Mouse (Mus musculus): Measurements from ENCODE around the gene Castor2. TPM values are rescaled to one million over a fixed set of nuclear protein-coding genes. Genes with fewer than 3 reads are reported as not detected.

Gene Castor2
- polyA plus RNA-seq, 1 experiment = 15.9 TPM

DNA sequence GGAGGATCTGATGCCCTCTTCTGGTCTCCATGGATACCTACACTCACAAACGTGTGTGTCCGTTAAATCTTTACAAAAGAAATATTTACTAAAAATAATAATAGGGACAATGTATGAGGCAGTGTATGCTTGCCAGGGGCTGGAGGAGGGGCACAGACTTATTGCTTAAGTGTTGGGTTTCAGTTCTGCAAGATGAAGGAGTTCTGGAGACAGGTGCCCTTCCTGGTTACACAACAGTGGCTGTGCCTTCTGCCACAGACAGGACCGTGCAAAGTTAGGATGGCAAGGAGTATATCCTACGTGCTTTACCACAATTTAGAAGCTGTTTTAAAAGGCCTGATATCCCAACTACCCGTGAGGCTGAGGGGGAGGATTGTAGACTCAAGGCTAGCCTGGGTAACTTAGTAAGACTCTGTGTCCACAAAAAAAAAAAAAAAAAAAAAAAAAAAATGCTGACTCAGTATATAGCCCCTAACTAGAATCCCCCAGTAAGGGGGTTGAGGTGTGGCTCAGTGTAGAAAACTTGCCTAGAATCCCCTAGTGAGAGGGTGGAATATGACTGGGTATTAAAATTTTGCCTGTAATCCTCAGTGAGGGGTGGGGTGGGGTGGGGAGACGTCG lies 16.2 kb downstream of the Castor2 start:
- no peaks in the 10 kb centered on the region for H3K4me1 ChIP-seq (replicated peaks; ENCODE audit: control insufficient read depth, insufficient read depth, low read length)
- H3K36me3 ChIP-seq (ENCODE audit: control insufficient read depth, insufficient read depth, low read length) = no peaks in the 10 kb centered on the region
- DNase-seq = no peak
- H3K27me3 ChIP-seq (ENCODE audit: control insufficient read depth, insufficient read depth, low read length) = no peaks in the 10 kb centered on the region
- H3K27ac ChIP-seq (ENCODE audit: control insufficient read depth, insufficient read depth, low read length) = no peak overlapping the region
- TF ChIP-seq POLR2A (IDR thresholded peaks at IDR 0.05; ENCODE audit: control insufficient read depth, extremely low read depth, insufficient read depth, low read length, poor library complexity) (no peak), CTCF (IDR thresholded peaks at IDR 0.05; ENCODE audit: borderline replicate concordance, control insufficient read depth, extremely low read depth, insufficient read depth, low read length, poor library complexity) (no peak)
- H3K4me3 ChIP-seq (ENCODE audit: control insufficient read depth, insufficient read depth, low read length) = no peak overlapping the region
- WGBS = 93% methylated on average over 7 of the region's 7 CpGs

GRCm38 (mm10) chr5:134118798-134119407 lies 19.4 kb downstream of the Castor2 start:
- Histone ChIP-seq H3K4me3 (ENCODE audit: control insufficient read depth, insufficient read depth, low read length) (no peak overlapping the region), H3K4me1 (replicated peaks; ENCODE audit: control insufficient read depth, insufficient read depth, low read length) (no peaks in the 10 kb centered on the region), H3K36me3 (ENCODE audit: control insufficient read depth, insufficient read depth, low read length) (no peaks in the 10 kb centered on the region), H3K27ac (ENCODE audit: control insufficient read depth, insufficient read depth, low read length) (no peak overlapping the region), H3K27me3 (ENCODE audit: control insufficient read depth, insufficient read depth, low read length) (no peaks in the 10 kb centered on the region)
- TF ChIP-seq POLR2A (IDR thresholded peaks at IDR 0.05; ENCODE audit: control insufficient read depth, extremely low read depth, insufficient read depth, low read length, poor library complexity) (no peak), CTCF (IDR thresholded peaks at IDR 0.05; ENCODE audit: borderline replicate concordance, control insufficient read depth, extremely low read depth, insufficient read depth, low read length, poor library complexity) (no peak)
- 96% methylated on average over 15 of the region's 15 CpGs for WGBS
- DNase-seq = no peak

GRCm38 (mm10) chr5:134119481-134120120 lies 20.1 kb downstream of the Castor2 start:
- Histone ChIP-seq H3K27ac (ENCODE audit: control insufficient read depth, insufficient read depth, low read length) (no peak overlapping the region), H3K27me3 (ENCODE audit: control insufficient read depth, insufficient read depth, low read length) (no peaks in the 10 kb centered on the region), H3K4me3 (ENCODE audit: control insufficient read depth, insufficient read depth, low read length) (no peak overlapping the region), H3K4me1 (replicated peaks; ENCODE audit: control insufficient read depth, insufficient read depth, low read length) (no peaks in the 10 kb centered on the region), H3K36me3 (ENCODE audit: control insufficient read depth, insufficient read depth, low read length) (no peaks in the 10 kb centered on the region)
- no peak for DNase-seq
- 94% methylated on average over 10 of the region's 10 CpGs for WGBS
- TF ChIP-seq POLR2A (IDR thresholded peaks at IDR 0.05; ENCODE audit: control insufficient read depth, extremely low read depth, insufficient read depth, low read length, poor library complexity) (no peak), CTCF (IDR thresholded peaks at IDR 0.05; ENCODE audit: borderline replicate concordance, control insufficient read depth, extremely low read depth, insufficient read depth, low read length, poor library complexity) (no peak)

DNA sequence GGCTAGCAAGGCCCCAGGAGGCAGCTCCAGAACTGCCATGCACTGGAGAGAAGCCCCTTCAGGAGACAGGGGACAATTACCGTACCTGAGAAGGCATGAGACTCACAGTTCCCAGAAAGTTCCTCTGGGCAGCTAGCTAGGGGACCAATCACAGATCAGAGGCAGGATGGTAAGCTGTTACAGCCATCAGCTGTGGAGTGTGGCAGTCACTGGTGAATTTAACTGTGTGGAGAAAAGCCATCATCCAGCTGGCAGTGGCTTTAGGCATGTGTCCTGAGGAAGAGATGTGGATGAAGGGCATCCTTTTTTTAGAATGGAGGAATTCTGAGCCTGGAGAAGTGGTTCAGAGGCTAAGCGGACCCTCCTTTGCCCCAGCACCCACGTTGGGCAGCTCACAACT lies 20.6 kb downstream of the Castor2 start:
- H3K4me3 ChIP-seq (ENCODE audit: control insufficient read depth, insufficient read depth, low read length) = no peak overlapping the region
- TF ChIP-seq CTCF (IDR thresholded peaks at IDR 0.05; ENCODE audit: borderline replicate concordance, control insufficient read depth, extremely low read depth, insufficient read depth, low read length, poor library complexity) = no peak
- no peak for TF ChIP-seq POLR2A (IDR thresholded peaks at IDR 0.05; ENCODE audit: control insufficient read depth, extremely low read depth, insufficient read depth, low read length, poor library complexity)
- H3K36me3 ChIP-seq (ENCODE audit: control insufficient read depth, insufficient read depth, low read length) = no peaks in the 10 kb centered on the region
- WGBS = 88% methylated on average over 3 of the region's 3 CpGs
- DNase-seq = no peak
- no peak overlapping the region for H3K27ac ChIP-seq (ENCODE audit: control insufficient read depth, insufficient read depth, low read length)
- H3K27me3 ChIP-seq (ENCODE audit: control insufficient read depth, insufficient read depth, low read length) = no peaks in the 10 kb centered on the region
- H3K4me1 ChIP-seq (replicated peaks; ENCODE audit: control insufficient read depth, insufficient read depth, low read length) = no peaks in the 10 kb centered on the region

- H3K27ac ChIP-seq (ENCODE audit: control insufficient read depth, insufficient read depth, low read length) = no peak overlapping the region
- TF ChIP-seq POLR2A (IDR thresholded peaks at IDR 0.05; ENCODE audit: control insufficient read depth, extremely low read depth, insufficient read depth, low read length, poor library complexity) (no peak), CTCF (IDR thresholded peaks at IDR 0.05; ENCODE audit: borderline replicate concordance, control insufficient read depth, extremely low read depth, insufficient read depth, low read length, poor library complexity) (no peak)
- DNase-seq = no peak
- H3K36me3 ChIP-seq (ENCODE audit: control insufficient read depth, insufficient read depth, low read length) = no peaks in the 10 kb centered on the region
- no peaks in the 10 kb centered on the region for H3K27me3 ChIP-seq (ENCODE audit: control insufficient read depth, insufficient read depth, low read length)
- 94% methylated on average over 9 of the region's 9 CpGs for WGBS
- H3K4me3 ChIP-seq (ENCODE audit: control insufficient read depth, insufficient read depth, low read length) = no peak overlapping the region
- H3K4me1 ChIP-seq (replicated peaks; ENCODE audit: control insufficient read depth, insufficient read depth, low read length) = no peaks in the 10 kb centered on the region
These were observed 21.8 kb downstream of the Castor2 start for GRCm38 (mm10) chr5:134121138-134121892.

- 84% methylated on average over 4 of the region's 4 CpGs for WGBS
- H3K27me3 ChIP-seq (ENCODE audit: control insufficient read depth, insufficient read depth, low read length) = no peaks in the 10 kb centered on the region
- no peak overlapping the region for H3K27ac ChIP-seq (ENCODE audit: control insufficient read depth, insufficient read depth, low read length)
- H3K4me3 ChIP-seq (ENCODE audit: control insufficient read depth, insufficient read depth, low read length) = no peak overlapping the region
- DNase-seq = no peak
- no peaks in the 10 kb centered on the region for H3K4me1 ChIP-seq (replicated peaks; ENCODE audit: control insufficient read depth, insufficient read depth, low read length)
- TF ChIP-seq POLR2A (IDR thresholded peaks at IDR 0.05; ENCODE audit: control insufficient read depth, extremely low read depth, insufficient read depth, low read length, poor library complexity) (no peak), CTCF (IDR thresholded peaks at IDR 0.05; ENCODE audit: borderline replicate concordance, control insufficient read depth, extremely low read depth, insufficient read depth, low read length, poor library complexity) (no peak)
- H3K36me3 ChIP-seq (ENCODE audit: control insufficient read depth, insufficient read depth, low read length) = no peaks in the 10 kb centered on the region
These were observed 22.4 kb downstream of the Castor2 start for GRCm38 (mm10) chr5:134121893-134122259.
